Mouse (Mus musculus) heart, adult 2 months (tissue): Measurements from ENCODE around the gene Pkp1.

Experiments used
- CTCF ChIP-seq: fragments of 200-600 bp; IDR thresholded peaks from 2 replicates; pipeline ENCODE4 v1.8.1; 2022; ENCODE audit warnings: antibody characterized with exemption, mild to moderate bottlenecking, moderate library complexity
- EP300 ChIP-seq: fragments of 200-500 bp; IDR thresholded peaks from 2 replicates; pipeline ENCODE4 v1.6.1; 2011; ENCODE audit warnings: low read depth, low read length, control low read depth; ENCODE audit not compliant: insufficient read depth
- POLR2A ChIP-seq: fragments of 200-500 bp; IDR thresholded peaks from 2 replicates; pipeline ENCODE4 v1.6.1; 2011; ENCODE audit warnings: mild to moderate bottlenecking, low read depth, low read length, control low read depth; ENCODE audit not compliant: insufficient read depth

DNA sequence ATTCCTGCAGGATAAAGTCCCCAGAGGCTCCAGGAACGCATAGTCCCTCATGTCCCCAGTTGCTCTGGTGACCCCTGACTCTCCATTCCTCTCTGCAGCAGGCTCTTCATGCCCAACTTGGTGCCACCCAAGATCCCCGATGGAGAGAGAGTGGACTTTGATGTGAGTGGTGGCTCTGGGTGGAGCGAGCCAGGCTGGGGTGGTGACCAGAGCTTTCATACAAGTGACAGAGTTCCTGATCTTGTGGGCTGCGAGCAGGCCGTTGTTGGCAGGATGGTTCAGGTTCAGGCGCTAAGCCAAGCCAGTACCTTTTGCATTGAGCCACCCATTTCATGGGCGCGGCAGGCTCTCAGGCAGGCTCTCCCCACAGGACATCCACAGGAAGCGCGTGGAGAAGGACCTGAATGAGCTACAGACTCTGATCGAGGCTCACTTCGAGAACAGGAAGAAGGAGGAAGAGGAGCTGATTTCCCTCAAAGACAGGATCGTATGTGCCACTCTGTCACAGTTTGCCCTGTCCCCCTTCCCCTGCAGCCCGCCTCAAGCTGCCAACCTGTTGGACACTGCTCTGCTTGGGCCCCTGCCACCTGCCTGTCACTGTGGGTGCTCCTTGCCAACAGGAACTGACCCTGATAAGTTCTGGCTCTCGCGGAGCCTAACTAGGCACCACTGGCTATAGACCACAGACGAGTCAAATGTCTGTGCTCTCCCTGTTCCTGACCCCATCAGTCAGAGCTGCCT, 71.2 kb downstream of the Pkp1 start:
- no peak for TF ChIP-seq CTCF
- peak; percentile 44; the same call in 1 of the 2 replicates for TF ChIP-seq POLR2A
- TF ChIP-seq EP300 = peak; percentile 81; the same call in 1 of the 2 replicates
